Mouse (Mus musculus): ENCODE measurements around the gene Il1rl2. TPM values are rescaled to one million over a fixed set of nuclear protein-coding genes. Genes with fewer than 3 reads are reported as not detected.

Il1rl2 gene
- polyA plus RNA-seq, 1 experiment, result 3.0 TPM

DNA sequence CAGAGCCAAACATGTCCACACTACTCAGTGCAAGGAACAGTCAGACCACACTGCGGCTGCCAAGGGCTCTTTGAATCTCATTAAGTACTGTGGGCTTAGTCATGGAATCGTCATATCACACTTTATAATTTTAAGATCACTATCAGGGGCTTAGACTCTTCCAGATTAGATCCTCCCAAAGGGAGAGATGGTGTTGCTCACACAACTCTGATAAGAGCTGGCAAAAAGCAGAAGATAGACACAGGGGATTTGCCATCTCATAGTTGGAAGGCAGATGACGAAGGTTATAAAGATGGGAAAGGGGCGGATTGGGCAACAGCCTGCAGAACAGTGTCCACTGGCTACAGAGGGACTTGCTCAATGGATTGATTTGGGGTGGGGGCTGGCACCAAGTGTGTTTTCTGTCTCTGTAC is 31.0 kb downstream of the Il1rl2 start:
- peaks cover 7% of the 10 kb centered on the region for H3K4me1 ChIP-seq (ENCODE audit: control insufficient read depth, insufficient read depth, low read length)
- 34% methylated on average over 4 of the region's 4 CpGs for WGBS

DNA sequence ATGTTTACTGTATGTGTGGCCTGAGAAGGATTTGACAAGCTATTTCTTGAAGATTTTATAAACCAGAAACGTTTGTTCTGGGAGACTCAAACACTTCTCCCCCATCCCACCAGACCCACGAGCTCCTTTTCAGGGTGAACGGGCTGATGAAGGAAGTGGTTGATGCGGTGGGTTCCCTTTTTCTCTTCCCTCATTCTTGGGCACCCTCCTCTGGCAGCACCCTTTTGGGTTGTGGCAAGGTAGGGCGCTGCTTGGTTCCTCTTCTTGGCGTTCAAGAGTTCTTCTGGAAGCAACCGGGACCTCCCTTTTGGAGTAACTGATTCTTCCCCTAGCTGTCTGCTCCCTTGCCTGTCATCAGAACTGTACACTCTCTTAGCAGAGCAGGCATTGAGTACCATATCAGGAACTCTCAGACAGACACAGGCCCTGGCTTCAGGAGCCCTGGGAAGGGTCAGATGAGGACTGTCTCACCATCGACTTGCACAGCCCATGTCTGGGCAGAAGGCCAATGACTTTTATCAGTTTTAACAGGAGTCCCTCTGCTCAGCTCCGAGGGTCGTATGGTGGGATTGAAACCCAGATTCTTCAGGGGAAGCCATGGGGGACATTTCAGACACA is 31.6 kb downstream of the Il1rl2 start:
- Histone ChIP-seq H3K4me1 (ENCODE audit: control insufficient read depth, insufficient read depth, low read length) (peaks cover 7% of the 10 kb centered on the region), H3K27ac (ENCODE audit: control insufficient read depth, insufficient read depth, low read depth, low read length, poor library complexity) (peak overlapping the region; percentile 13; the same call in 1 of the 2 replicates), H3K4me3 (replicated peaks; ENCODE audit: control insufficient read depth, low read depth, low read length) (no peak overlapping the region)
- TF ChIP-seq POLR2A (IDR thresholded peaks at IDR 0.05; ENCODE audit: borderline replicate concordance, control insufficient read depth, low read depth, low read length), result no peak
- no peak; the same call in 1 of the 2 replicates for TF ChIP-seq CTCF (IDR thresholded peaks at IDR 0.05; ENCODE audit: control insufficient read depth, insufficient read depth, low read length)
- WGBS, result 3% methylated on average over 10 of the region's 10 CpGs

More for the DNA sequence above, 31.0 kb downstream of the Il1rl2 start:
- Histone ChIP-seq H3K4me3 (replicated peaks; ENCODE audit: control insufficient read depth, low read depth, low read length) (no peak overlapping the region), H3K27ac (ENCODE audit: control insufficient read depth, insufficient read depth, low read depth, low read length, poor library complexity) (no peak overlapping the region; the same call in 1 of the 2 replicates)
- TF ChIP-seq POLR2A (IDR thresholded peaks at IDR 0.05; ENCODE audit: borderline replicate concordance, control insufficient read depth, low read depth, low read length) (no peak), CTCF (IDR thresholded peaks at IDR 0.05; ENCODE audit: control insufficient read depth, insufficient read depth, low read length) (no peak)

DNA sequence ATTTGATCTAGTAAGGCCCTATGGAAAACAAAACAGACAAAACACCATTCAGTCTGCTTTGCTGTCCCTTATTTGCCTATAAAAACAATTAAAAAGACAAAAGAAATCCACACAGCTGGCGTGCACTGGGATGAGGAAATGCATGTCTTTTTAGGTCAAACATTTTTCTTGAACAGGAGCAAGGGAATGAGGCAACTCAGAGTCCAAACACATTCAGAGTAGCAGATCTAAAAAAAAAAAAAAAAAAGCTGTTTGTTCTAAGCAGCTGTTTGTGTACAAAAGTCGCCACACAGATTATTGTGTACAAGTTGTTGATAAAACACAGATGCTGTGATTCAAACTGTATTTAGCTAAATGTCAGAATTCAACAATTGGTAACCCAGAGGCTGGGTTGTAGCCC is 33.5 kb downstream of the Il1rl2 start:
- no peak overlapping the region for H3K4me3 ChIP-seq (replicated peaks; ENCODE audit: control insufficient read depth, low read depth, low read length)
- TF ChIP-seq POLR2A (IDR thresholded peaks at IDR 0.05; ENCODE audit: borderline replicate concordance, control insufficient read depth, low read depth, low read length) (no peak), CTCF (IDR thresholded peaks at IDR 0.05; ENCODE audit: control insufficient read depth, insufficient read depth, low read length) (no peak)
- no peak overlapping the region for H3K27ac ChIP-seq (ENCODE audit: control insufficient read depth, insufficient read depth, low read depth, low read length, poor library complexity)
- peaks cover 7% of the 10 kb centered on the region for H3K4me1 ChIP-seq (ENCODE audit: control insufficient read depth, insufficient read depth, low read length)
- WGBS, result 71% methylated on average over 2 of the region's 2 CpGs

DNA sequence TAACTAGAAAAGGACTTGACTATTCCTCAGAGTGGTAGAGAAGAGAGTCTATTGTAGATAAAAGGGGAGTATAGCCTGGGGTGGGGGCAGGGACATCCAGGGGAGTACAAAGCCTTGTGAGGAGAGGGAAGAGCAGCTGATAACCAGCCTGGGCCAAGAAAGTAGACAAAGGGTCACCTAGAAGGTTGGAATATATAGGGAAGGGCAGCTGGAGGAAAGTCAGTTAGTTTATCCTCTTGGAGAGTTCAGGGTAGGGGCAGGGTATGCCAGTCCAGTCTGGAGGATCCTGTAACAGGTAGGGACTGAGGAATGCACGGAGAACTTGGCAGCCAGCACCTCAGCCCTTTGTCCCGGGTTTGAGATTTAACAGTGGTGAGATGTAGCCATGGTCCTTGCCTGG is 33.9 kb downstream of the Il1rl2 start:
- no peak overlapping the region for H3K27ac ChIP-seq (ENCODE audit: control insufficient read depth, insufficient read depth, low read depth, low read length, poor library complexity)
- TF ChIP-seq CTCF (IDR thresholded peaks at IDR 0.05; ENCODE audit: control insufficient read depth, insufficient read depth, low read length) (no peak), POLR2A (IDR thresholded peaks at IDR 0.05; ENCODE audit: borderline replicate concordance, control insufficient read depth, low read depth, low read length) (no peak)
- H3K4me3 ChIP-seq (replicated peaks; ENCODE audit: control insufficient read depth, low read depth, low read length), result no peak overlapping the region
- H3K4me1 ChIP-seq (ENCODE audit: control insufficient read depth, insufficient read depth, low read length), result peaks cover 7% of the 10 kb centered on the region
- WGBS, result 88% methylated on average over 2 of the region's 2 CpGs

DNA sequence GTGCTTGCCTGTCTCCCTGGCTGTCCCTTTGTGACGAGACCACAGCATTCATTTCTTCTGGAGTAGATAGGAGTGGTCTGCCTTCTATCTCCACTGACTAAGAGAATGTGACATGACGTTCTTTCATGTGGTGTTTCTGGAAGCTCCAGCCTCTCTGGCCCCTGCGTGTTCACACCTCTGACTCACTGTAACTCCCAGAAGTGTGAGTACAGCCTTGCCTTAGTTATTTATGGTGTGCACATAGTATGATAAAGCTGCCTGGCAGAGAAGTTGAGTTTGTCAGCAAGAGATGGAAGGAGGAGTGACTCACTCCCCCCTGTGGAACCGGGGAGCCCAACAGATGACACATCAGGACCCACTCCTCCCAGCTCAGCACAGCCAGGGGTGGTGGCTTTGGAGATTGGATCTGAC is 34.4 kb downstream of the Il1rl2 start:
- H3K4me1 ChIP-seq (ENCODE audit: control insufficient read depth, insufficient read depth, low read length), result peaks cover 7% of the 10 kb centered on the region
- no peak overlapping the region for H3K27ac ChIP-seq (ENCODE audit: control insufficient read depth, insufficient read depth, low read depth, low read length, poor library complexity)
- TF ChIP-seq CTCF (IDR thresholded peaks at IDR 0.05; ENCODE audit: control insufficient read depth, insufficient read depth, low read length) (no peak), POLR2A (IDR thresholded peaks at IDR 0.05; ENCODE audit: borderline replicate concordance, control insufficient read depth, low read depth, low read length) (no peak)
- WGBS, result 53% methylated on average over 4 of the region's 4 CpGs
- H3K4me3 ChIP-seq (replicated peaks; ENCODE audit: control insufficient read depth, low read depth, low read length), result no peak overlapping the region

DNA sequence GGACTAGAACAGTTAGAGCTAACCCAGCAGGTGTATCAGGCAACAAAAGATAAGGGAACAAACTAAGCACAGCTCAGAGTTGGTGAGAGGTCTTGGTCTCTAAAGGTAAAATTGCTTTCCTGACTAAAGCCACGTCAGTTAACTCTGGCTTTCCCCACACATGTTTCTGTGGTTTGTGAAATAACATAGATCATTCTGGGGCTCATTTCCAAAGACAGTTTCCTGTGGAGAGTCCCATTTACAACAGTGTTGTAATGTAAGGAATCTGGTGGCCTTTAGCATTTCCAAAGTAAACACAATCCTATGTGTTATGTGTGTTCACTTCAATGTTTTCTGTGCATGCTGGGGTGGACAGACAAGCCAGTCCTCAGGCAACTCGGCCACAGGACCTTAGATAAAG is 35.3 kb downstream of the Il1rl2 start:
- 16% methylated on average over 2 of the region's 2 CpGs for WGBS
- no peak overlapping the region for H3K27ac ChIP-seq (ENCODE audit: control insufficient read depth, insufficient read depth, low read depth, low read length, poor library complexity)
- peaks cover 5% of the 10 kb centered on the region for H3K4me1 ChIP-seq (ENCODE audit: control insufficient read depth, insufficient read depth, low read length)
- no peak for TF ChIP-seq CTCF (IDR thresholded peaks at IDR 0.05; ENCODE audit: control insufficient read depth, insufficient read depth, low read length)
- TF ChIP-seq POLR2A (IDR thresholded peaks at IDR 0.05; ENCODE audit: borderline replicate concordance, control insufficient read depth, low read depth, low read length), result no peak
- no peak overlapping the region for H3K4me3 ChIP-seq (replicated peaks; ENCODE audit: control insufficient read depth, low read depth, low read length)

DNA sequence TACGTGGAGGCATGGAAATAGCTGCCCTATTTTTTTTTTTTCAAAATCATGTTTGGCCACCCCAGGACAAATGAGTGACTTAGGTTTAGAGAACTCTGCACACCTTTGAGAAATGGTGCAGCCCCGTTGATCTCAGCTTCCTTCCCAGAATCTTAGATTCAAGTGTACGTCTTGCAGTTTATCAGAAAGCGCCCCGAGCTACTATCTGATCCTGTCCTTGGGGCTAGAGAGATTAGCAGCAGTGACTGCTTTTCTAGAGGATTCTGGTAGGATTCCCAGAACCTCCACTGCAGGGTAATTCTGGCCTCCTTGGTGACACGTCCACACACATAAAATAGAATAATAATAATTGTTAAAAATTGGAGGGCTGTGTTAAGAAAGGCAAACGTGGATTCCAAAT is 36.6 kb downstream of the Il1rl2 start:
- WGBS, result 55% methylated on average over 7 of the region's 7 CpGs
- H3K27ac ChIP-seq (ENCODE audit: control insufficient read depth, insufficient read depth, low read depth, low read length, poor library complexity), result no peak overlapping the region
- TF ChIP-seq CTCF (IDR thresholded peaks at IDR 0.05; ENCODE audit: control insufficient read depth, insufficient read depth, low read length), result no peak
- no peak for TF ChIP-seq POLR2A (IDR thresholded peaks at IDR 0.05; ENCODE audit: borderline replicate concordance, control insufficient read depth, low read depth, low read length)
- peaks cover 2% of the 10 kb centered on the region; the same call in 1 of the 2 replicates for H3K4me1 ChIP-seq (ENCODE audit: control insufficient read depth, insufficient read depth, low read length)
- H3K4me3 ChIP-seq (replicated peaks; ENCODE audit: control insufficient read depth, low read depth, low read length), result no peak overlapping the region

DNA sequence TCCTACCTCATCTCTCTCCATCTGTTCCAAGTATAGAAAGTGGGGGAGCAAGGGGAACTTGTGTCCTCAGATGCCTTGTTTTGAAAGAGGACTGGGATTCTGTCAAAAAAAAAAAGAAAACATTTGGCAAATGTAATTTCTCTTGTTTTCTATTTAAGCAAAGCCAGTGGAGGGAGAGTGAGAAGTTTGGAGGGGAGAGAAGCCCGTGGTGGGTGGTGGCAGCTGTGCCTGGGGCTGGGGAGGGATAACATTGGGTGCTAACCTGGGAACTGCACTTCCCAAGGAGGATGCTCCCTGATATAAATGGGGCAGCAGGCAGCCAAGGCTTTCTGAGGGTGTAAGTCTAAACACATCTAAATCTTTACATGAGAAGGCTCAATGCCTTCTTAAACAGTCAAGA is 37.2 kb downstream of the Il1rl2 start:
- 60% methylated on average over 1 of the region's 1 CpGs for WGBS
- Histone ChIP-seq H3K4me3 (replicated peaks; ENCODE audit: control insufficient read depth, low read depth, low read length) (no peak overlapping the region), H3K4me1 (ENCODE audit: control insufficient read depth, insufficient read depth, low read length) (peaks cover 2% of the 10 kb centered on the region; the same call in 1 of the 2 replicates), H3K27ac (ENCODE audit: control insufficient read depth, insufficient read depth, low read depth, low read length, poor library complexity) (no peak overlapping the region)
- TF ChIP-seq POLR2A (IDR thresholded peaks at IDR 0.05; ENCODE audit: borderline replicate concordance, control insufficient read depth, low read depth, low read length) (no peak), CTCF (IDR thresholded peaks at IDR 0.05; ENCODE audit: control insufficient read depth, insufficient read depth, low read length) (no peak)

Data from bone marrow, adult 2 months (tissue).